Mouse (Mus musculus) cerebellum, adult 8-10 months (tissue): ENCODE data around the gene Coro2a.
"Not testable (repeated sequence)": the region's sequence is repeated elsewhere in the genome, so short reads cannot be mapped to it uniquely, and the experiment has no call there.

ENCODE experiments used
- DNase-seq: peaks from one replicate; pipeline ENCODE4 v3.0.0; 2022

The Coro2a gene

DNA sequence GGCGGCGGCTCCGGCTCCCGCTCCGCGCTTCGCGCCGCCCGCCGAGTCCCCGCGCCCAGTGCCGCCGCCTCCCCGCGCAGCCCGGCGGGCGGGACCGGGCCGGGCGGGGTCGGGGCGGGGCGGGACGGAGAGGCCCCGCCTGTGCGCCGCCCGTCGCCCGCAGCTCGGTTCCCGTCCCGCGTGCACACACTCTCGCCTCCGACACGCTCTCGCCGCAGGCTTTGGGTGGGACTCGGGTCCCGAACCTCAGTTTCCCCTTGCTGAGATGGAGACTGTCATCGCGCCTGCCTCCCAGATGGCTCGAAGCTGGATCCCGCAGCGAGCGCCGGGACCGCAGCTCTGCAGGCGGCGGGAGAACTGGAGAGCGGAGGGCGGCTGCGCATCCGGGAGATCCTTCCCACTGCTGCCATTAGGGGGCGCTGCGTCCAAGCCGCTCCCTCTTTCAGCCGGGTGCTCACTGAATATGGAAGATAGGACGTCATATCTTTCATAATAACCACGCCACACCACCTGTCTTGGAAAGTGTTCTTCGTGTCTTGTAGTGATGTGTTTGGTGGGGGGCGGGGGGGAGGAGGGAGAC, at the start of gene Coro2a:
Gene Coro2a, minus strand, starts transcription at position 359 of the 580 bp plus-strand sequence.
- DNase-seq = peak; percentile 95

DNA sequence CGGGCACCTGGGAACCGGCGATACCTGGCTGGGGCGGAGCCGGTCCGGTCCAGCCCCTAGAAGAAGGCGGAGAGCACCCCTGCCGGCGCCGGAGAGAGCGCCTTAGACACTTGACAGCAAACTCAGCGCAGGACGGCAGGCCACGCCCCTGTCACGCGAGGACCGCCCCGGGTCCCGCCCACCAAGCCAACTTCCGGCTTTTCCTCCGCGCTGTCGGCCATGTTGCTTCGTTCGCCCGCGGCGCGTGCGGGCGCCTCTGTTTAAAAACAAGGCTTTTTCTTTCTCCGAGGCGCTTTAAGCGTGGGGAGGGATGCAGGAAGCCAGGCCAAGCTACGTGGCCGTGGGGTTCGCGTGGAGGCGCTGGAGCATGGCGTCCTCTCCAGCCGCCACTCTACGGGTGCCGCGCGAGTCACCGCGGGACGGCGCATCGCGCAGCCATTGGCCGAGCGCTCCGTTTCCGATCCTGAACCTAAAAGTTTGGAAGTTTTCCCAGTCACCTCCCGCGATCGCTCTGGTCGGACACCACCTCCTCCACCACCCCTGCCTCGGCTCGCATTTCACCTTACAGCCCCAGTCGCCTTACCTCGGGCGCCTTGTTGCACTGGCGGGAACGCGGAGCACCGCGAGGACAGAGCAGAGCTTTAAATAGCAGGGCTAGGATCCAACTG, 48.2 kb upstream of the Coro2a start, which contains the start of gene Tbc1d2:
Gene Tbc1d2, minus strand, starts transcription at position 124 of the 668 bp plus-strand sequence.
- DNase-seq = peak; percentile 96

GRCm38 (mm10) chr4:46649161-46649560, 47.2 kb upstream of the Coro2a start:
- DNase-seq = no peak

- no peak for DNase-seq
Observed at GRCm38 (mm10) chr4:46643676-46644112, 41.7 kb upstream of the Coro2a start.

GRCm38 (mm10) chr4:46642924-46643675, 41.1 kb upstream of the Coro2a start:
- no peak for DNase-seq

GRCm38 (mm10) chr4:46641283-46641682, 39.3 kb upstream of the Coro2a start:
- DNase-seq = no peak

DNA sequence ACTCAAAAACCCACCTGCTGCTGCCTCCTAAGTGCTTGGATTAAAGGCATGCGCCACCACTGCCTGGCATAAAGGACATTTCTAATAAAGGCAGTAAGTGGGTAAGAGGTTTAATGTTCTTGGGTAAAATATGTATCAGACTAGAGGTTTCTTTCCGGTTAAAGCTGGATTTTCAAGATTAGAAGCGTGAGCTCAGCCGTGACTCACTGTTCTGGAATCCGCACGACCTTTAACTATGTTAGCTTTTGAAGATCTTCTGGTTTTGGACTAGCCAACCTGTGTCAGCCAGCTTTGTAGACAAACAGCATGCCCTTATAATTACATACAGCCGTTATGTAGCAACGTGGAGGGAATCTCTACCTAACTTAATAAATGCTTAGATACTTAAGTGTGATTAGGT, 37.9 kb upstream of the Coro2a start:
- DNase-seq = no peak

- not testable (repeated sequence) for DNase-seq
Observed at GRCm38 (mm10) chr4:46637250-46637649, 35.2 kb upstream of the Coro2a start.

GRCm38 (mm10) chr4:46635702-46636430, 33.9 kb upstream of the Coro2a start:
- no peak for DNase-seq

- DNase-seq = no peak
Observed at GRCm38 (mm10) chr4:46634881-46635280, 32.9 kb upstream of the Coro2a start.

- DNase-seq = not testable (repeated sequence)
Observed at GRCm38 (mm10) chr4:46633565-46633964, 31.6 kb upstream of the Coro2a start.

- DNase-seq = no peak
Observed at GRCm38 (mm10) chr4:46632465-46632864, 30.5 kb upstream of the Coro2a start.

DNA sequence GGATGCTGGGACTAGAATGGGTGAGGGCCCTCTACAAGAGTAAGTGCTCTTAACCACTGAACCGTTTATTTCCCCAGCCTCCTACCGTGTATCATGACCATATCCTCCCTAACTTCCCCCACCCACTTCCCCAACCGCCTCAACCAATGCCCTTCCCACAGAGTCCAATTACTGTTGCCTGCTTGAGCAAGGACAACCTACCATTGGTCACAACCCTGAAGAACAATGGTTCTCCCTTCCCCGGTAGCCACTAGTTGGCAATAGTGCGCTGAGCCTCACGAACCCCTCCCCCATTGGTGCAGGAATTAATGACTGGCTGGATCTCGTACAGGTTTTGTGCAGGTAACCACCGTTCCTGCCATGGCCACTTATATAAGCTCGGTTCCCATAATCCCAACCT, 28.4 kb upstream of the Coro2a start:
- DNase-seq = no peak

GRCm38 (mm10) chr4:46628873-46629272, 26.9 kb upstream of the Coro2a start:
- no peak for DNase-seq

GRCm38 (mm10) chr4:46628081-46628480, 26.1 kb upstream of the Coro2a start:
- DNase-seq = no peak

- DNase-seq = peak; percentile 81
Observed at GRCm38 (mm10) chr4:46625101-46625500, 23.1 kb upstream of the Coro2a start.

DNA sequence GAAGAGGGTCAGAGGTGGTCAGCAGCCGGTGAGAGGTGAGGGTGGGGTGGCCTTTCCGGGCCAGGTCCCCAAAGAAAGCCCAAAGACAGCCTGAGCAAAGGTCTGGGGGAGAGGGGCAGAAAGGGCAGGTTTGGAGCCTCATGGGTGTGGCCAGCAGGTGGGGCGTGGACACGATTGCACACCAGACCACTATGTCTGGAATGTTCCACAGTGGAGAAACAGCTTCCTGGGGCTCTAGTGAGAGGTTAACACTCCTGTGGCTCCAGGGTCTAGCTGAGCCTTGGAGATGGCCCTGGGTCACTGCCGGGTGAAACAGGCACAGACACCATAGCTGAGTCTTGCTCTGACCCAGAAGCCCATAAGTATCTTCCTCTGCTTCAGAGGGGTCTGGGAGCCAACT, 21.0 kb upstream of the Coro2a start:
- no peak for DNase-seq

DNA sequence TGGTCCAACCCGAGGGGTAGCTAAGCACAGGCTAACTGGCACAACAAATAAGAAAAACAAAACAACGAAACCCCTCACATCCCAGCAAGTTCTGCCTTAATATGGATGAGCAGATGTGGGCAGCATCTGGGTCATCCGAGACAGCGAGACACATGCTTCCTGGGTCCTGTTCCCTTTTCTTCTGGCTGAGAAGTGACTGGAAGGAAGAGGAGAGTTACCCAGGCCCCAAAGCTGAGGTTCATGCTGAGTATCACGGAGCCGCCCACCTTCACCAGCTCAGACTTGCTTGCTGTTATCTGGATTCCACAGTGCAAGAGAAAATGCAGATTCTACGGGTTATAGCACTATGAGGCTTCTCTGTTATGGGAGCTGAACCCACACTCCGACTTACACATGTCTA, 18.9 kb upstream of the Coro2a start:
- DNase-seq = no peak

DNA sequence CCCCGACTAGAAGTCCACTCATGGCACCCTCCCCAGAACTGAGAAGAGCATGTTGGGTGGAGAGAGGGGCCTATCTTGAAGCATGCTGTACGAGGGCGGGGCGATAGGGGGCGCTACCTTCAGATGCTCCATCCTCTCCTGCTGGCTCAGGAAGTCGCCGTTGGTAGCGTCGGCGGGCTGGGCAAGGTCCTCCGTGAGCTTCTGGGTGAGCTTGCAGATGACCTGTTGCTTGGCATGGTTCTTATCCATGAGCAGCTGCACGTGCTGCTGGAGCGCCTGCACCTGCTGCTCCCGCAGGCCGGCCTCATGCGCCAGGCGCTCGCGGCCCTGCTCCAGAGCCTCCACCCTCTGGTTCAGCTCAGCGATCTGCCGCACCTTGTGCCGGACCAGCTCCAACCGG, 18.3 kb upstream of the Coro2a start:
- peak; percentile 40 for DNase-seq

DNA sequence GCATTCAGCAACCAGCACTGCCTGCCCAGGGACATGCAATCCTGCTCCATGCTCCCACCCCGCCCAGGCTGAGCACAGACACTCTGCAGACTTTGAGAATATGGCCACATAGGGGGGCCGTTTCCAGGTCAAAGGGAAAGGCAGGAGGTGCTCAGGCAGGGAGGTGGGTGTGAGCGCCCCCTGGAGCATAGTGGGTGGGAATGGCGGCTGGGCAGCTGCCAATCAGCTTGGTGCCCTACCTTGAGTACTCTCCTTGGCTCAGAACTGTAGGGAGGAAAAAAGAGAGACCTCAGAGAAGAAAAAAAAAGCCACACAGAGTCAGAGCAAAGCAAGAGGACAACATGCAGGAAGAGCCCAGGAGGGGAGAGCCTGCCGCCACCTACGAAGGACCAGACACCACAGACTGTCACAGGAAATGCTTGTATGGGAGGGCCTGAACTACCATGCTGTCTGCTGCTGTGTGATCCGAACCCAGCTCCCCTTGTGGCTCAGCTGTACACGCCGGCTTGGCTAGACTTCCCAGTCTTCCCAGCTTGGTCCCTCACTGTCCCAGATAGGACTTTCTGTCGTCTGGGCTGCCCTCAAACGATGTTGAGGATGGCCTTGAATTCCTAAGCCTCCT, 16.3 kb upstream of the Coro2a start:
- DNase-seq = no peak

DNA sequence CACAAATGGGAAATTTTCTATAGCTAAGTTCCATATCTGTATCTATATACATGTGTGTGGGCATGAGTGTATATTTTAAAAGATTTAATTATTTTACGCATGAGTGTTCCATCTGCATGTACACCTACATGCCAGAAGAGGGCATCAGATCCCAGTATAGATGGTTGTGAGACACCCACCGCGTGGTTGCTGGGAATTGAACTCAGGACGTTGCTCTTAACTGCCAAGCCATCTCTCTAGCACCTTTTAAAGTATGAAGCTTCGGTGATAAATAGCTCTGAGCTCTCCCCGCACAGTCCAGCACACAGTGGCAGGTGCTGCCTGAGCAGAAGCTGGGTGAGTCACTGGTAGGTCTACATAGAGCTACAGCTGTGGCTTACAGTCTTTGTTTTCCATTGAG, 15.4 kb upstream of the Coro2a start:
- no peak for DNase-seq

- DNase-seq = no peak
Observed at GRCm38 (mm10) chr4:46614641-46615040, 12.6 kb upstream of the Coro2a start.

- no peak for DNase-seq
Observed at GRCm38 (mm10) chr4:46613618-46614017, 11.6 kb upstream of the Coro2a start.
